ENCODE assay signal across 8 mouse cellular contexts in genomic region chr2:26353066-26353980, GRCm38 (mm10). TPM values are rescaled to one million over a fixed set of nuclear protein-coding genes. Genes with fewer than 3 reads are reported as not detected.
DNase-seq lines count a peak whose midpoint lies in the region; ATAC-seq lines count a peak whose summit lies in the region.

No protein-coding gene starts in this region.

- peak overlapping the region; percentile 99 for H3K4me2 ChIP-seq in neural tube, embryonic 11.5 days (ENCODE audit: low read depth)
- peak overlapping the region; percentile 97 for H3K4me2 ChIP-seq in limb, embryonic 13.5 days (replicated peaks)
- peak overlapping the region; percentile 92 for H3K4me2 ChIP-seq in stomach, embryonic 15.5 days

- H3K27me3 ChIP-seq in erythroblast, embryonic 14.5 days (ENCODE audit: control insufficient read depth): no peaks in the 10 kb centered on the region
- no peaks in the 10 kb centered on the region for H3K27me3 ChIP-seq in neural tube, embryonic 11.5 days (ENCODE audit: control insufficient read depth, insufficient read depth, low read length)
- H3K27me3 ChIP-seq in limb, embryonic 13.5 days: no peaks in the 10 kb centered on the region
- no peaks in the 10 kb centered on the region for H3K27me3 ChIP-seq in stomach, embryonic 15.5 days (replicated peaks)

- peaks cover 29% of the 10 kb centered on the region for H3K4me1 ChIP-seq in erythroblast, embryonic 14.5 days (ENCODE audit: control insufficient read depth)
- H3K4me1 ChIP-seq in neural tube, embryonic 11.5 days (ENCODE audit: control insufficient read depth, insufficient read depth, low read length): peaks cover 10% of the 10 kb centered on the region
- H3K4me1 ChIP-seq in limb, embryonic 13.5 days: peaks cover 16% of the 10 kb centered on the region
- peaks cover 10% of the 10 kb centered on the region for H3K4me1 ChIP-seq in stomach, embryonic 15.5 days

- peak overlapping the region; percentile 80 for H3K4me3 ChIP-seq in erythroblast, embryonic 14.5 days (replicated peaks)
- peak overlapping the region; percentile 75 for H3K4me3 ChIP-seq in neural tube, embryonic 11.5 days (ENCODE audit: low read depth, low read length)
- H3K4me3 ChIP-seq in limb, embryonic 13.5 days: peak overlapping the region; percentile 86
- peak overlapping the region; percentile 68 for H3K4me3 ChIP-seq in stomach, embryonic 15.5 days (replicated peaks)

- DNase-seq in neural tube, embryonic 11.5 days (ENCODE audit: low spot score): no peak
- no peak for DNase-seq in neural tube, embryonic 10.5 days (ENCODE audit: extremely low spot score, low spot score)

- no peaks in the 10 kb centered on the region for H3K9me3 ChIP-seq in erythroblast, embryonic 14.5 days (ENCODE audit: control insufficient read depth, low read length)
- H3K9me3 ChIP-seq in neural tube, embryonic 11.5 days (ENCODE audit: control insufficient read depth, low read length): no peaks in the 10 kb centered on the region
- no peaks in the 10 kb centered on the region for H3K9me3 ChIP-seq in limb, embryonic 13.5 days
- H3K9me3 ChIP-seq in stomach, embryonic 15.5 days: no peaks in the 10 kb centered on the region

- no peak for ATAC-seq in erythroblast, adult 5-6 weeks (replicated peaks; ENCODE audit: low FRiP score, poor library complexity, severe bottlenecking)
- no peak for ATAC-seq in neural tube, embryonic 11.5 days (ENCODE audit: insufficient read depth, low FRiP score, low TSS enrichment)
- no peak for ATAC-seq in limb, embryonic 13.5 days (ENCODE audit: low FRiP score, low read depth)
- no peak for ATAC-seq in stomach, embryonic 15.5 days (ENCODE audit: insufficient read depth, low FRiP score, low read depth)
- no peak for ATAC-seq in CD4-positive, CD25-positive, alpha-beta regulatory T cell, adult 4 months
- ATAC-seq in activated CD4-positive, CD25-positive, alpha-beta regulatory T cell, adult 4 months: no peak

- 88% methylated on average over 11 of the region's 11 CpGs for WGBS in neural tube, embryonic 11.5 days
- whole genome bisulfite sequencing in limb, embryonic 13.5 days: 88% methylated on average over 11 of the region's 11 CpGs
- WGBS in stomach, embryonic 15.5 days: 86% methylated on average over 11 of the region's 11 CpGs

- H3K27ac ChIP-seq in neural tube, embryonic 11.5 days (ENCODE audit: low read depth, low read length): no peak overlapping the region
- no peak overlapping the region for H3K27ac ChIP-seq in limb, embryonic 13.5 days
- no peak overlapping the region for H3K27ac ChIP-seq in stomach, embryonic 15.5 days

- peak overlapping the region; percentile 89; the same call in 1 of the 2 replicates for H3K9ac ChIP-seq in neural tube, embryonic 11.5 days (ENCODE audit: low read length)
- peak overlapping the region; percentile 87 for H3K9ac ChIP-seq in limb, embryonic 13.5 days
- H3K9ac ChIP-seq in stomach, embryonic 15.5 days: no peak overlapping the region

- H3K36me3 ChIP-seq in erythroblast, embryonic 14.5 days (ENCODE audit: control insufficient read depth): peaks cover 22% of the 10 kb centered on the region
- H3K36me3 ChIP-seq in neural tube, embryonic 11.5 days (ENCODE audit: control insufficient read depth, insufficient read depth, low read length): peaks cover 3% of the 10 kb centered on the region
- H3K36me3 ChIP-seq in limb, embryonic 13.5 days: peaks cover 20% of the 10 kb centered on the region
- no peaks in the 10 kb centered on the region for H3K36me3 ChIP-seq in stomach, embryonic 15.5 days

RNA-seq across cellular contexts. Expression of gene Dnlz, which starts 1.4 kb away (rescaled TPM):
- 1.4 TPM in 2 replicates for polyA plus RNA-seq in erythroblast, embryonic 14.5 days (2012)
- total RNA-seq in erythroblast, adult 5-6 weeks (2015; ENCODE audit: low replicate concordance): 2.7 TPM in 1 of 2 replicates, not detected in the other
- total RNA-seq in erythroblast, adult 5-6 weeks (2017; ENCODE audit: low replicate concordance): 1.1 and 2.0 TPM in 2 replicates
- 33.8 and 35.6 TPM in 2 replicates for polyA plus RNA-seq in neural tube, embryonic 11.5 days (2014; fragmentation: Nextera tagmentation; extraction: Ambion mirVana)
- 28.8 and 29.0 TPM in 2 replicates for polyA plus RNA-seq in limb, embryonic 13.5 days (2015; fragmentation: Nextera tagmentation; extraction: Ambion mirVana)
- polyA plus RNA-seq in stomach, embryonic 15.5 days (2015; fragmentation: Nextera tagmentation; extraction: Ambion mirVana): 22.2 and 25.1 TPM in 2 replicates
- polyA plus RNA-seq in CD4-positive, CD25-positive, alpha-beta regulatory T cell, adult 4 months (2017; shearing (Covaris generic)): 1 to 10 TPM; 6.4 to 7.1 TPM
- 1 to 10 TPM; 6.5 to 7.4 TPM for polyA plus RNA-seq in activated CD4-positive, CD25-positive, alpha-beta regulatory T cell, adult 4 months (2017; shearing (Covaris generic))

RNA-seq across cellular contexts. Expression of gene Card9, which starts 7.4 kb away (rescaled TPM):
- 0.20 and 0.22 TPM in 2 replicates for polyA plus RNA-seq in erythroblast, embryonic 14.5 days (2012)
- total RNA-seq in erythroblast, adult 5-6 weeks (2015; ENCODE audit: low replicate concordance): 5.9 and 11.9 TPM in 2 replicates
- 20.4 and 32.5 TPM in 2 replicates for total RNA-seq in erythroblast, adult 5-6 weeks (2017; ENCODE audit: low replicate concordance)
- 0.41 and 1.4 TPM in 2 replicates for polyA plus RNA-seq in neural tube, embryonic 11.5 days (2014; fragmentation: Nextera tagmentation; extraction: Ambion mirVana)
- 0.67 and 1.5 TPM in 2 replicates for polyA plus RNA-seq in limb, embryonic 13.5 days (2015; fragmentation: Nextera tagmentation; extraction: Ambion mirVana)
- polyA plus RNA-seq in stomach, embryonic 15.5 days (2015; fragmentation: Nextera tagmentation; extraction: Ambion mirVana): 1.6 and 1.8 TPM in 2 replicates
- under 1 TPM; 0.65 to 0.85 TPM for polyA plus RNA-seq in CD4-positive, CD25-positive, alpha-beta regulatory T cell, adult 4 months (2017; shearing (Covaris generic))
- 1 to 10 TPM; 1.5 to 2.3 TPM for polyA plus RNA-seq in activated CD4-positive, CD25-positive, alpha-beta regulatory T cell, adult 4 months (2017; shearing (Covaris generic))

RNA-seq across cellular contexts. Expression of gene Snapc4, which starts 27.1 kb away (rescaled TPM):
- polyA plus RNA-seq in erythroblast, embryonic 14.5 days (2012): 1.6 and 2.3 TPM in 2 replicates
- total RNA-seq in erythroblast, adult 5-6 weeks (2015; ENCODE audit: low replicate concordance): 2.9 and 12.3 TPM in 2 replicates
- 0.85 and 7.4 TPM in 2 replicates for total RNA-seq in erythroblast, adult 5-6 weeks (2017; ENCODE audit: low replicate concordance)
- 26.5 and 26.9 TPM in 2 replicates for polyA plus RNA-seq in neural tube, embryonic 11.5 days (2014; fragmentation: Nextera tagmentation; extraction: Ambion mirVana)
- polyA plus RNA-seq in limb, embryonic 13.5 days (2015; fragmentation: Nextera tagmentation; extraction: Ambion mirVana): 29.3 and 36.1 TPM in 2 replicates
- polyA plus RNA-seq in stomach, embryonic 15.5 days (2015; fragmentation: Nextera tagmentation; extraction: Ambion mirVana): 23.5 and 25.9 TPM in 2 replicates
- 10 to 100 TPM; 25.6 to 56.4 TPM for polyA plus RNA-seq in CD4-positive, CD25-positive, alpha-beta regulatory T cell, adult 4 months (2017; shearing (Covaris generic))
- 10 to 100 TPM; 20.1 to 24.4 TPM for polyA plus RNA-seq in activated CD4-positive, CD25-positive, alpha-beta regulatory T cell, adult 4 months (2017; shearing (Covaris generic))

RNA-seq across cellular contexts. Expression of gene Entr1, which starts 35.8 kb away (rescaled TPM):
- polyA plus RNA-seq in erythroblast, embryonic 14.5 days (2012): 4.4 and 5.4 TPM in 2 replicates
- 17.8 and 25.0 TPM in 2 replicates for total RNA-seq in erythroblast, adult 5-6 weeks (2015; ENCODE audit: low replicate concordance)
- total RNA-seq in erythroblast, adult 5-6 weeks (2017; ENCODE audit: low replicate concordance): 17.3 and 19.2 TPM in 2 replicates
- polyA plus RNA-seq in neural tube, embryonic 11.5 days (2014; fragmentation: Nextera tagmentation; extraction: Ambion mirVana): 126 and 145 TPM in 2 replicates
- polyA plus RNA-seq in limb, embryonic 13.5 days (2015; fragmentation: Nextera tagmentation; extraction: Ambion mirVana): 141 and 146 TPM in 2 replicates
- 103 TPM in 2 replicates for polyA plus RNA-seq in stomach, embryonic 15.5 days (2015; fragmentation: Nextera tagmentation; extraction: Ambion mirVana)
- 10 to 100 TPM; 38.2 to 38.9 TPM for polyA plus RNA-seq in CD4-positive, CD25-positive, alpha-beta regulatory T cell, adult 4 months (2017; shearing (Covaris generic))
- polyA plus RNA-seq in activated CD4-positive, CD25-positive, alpha-beta regulatory T cell, adult 4 months (2017; shearing (Covaris generic)): 10 to 100 TPM; 44.8 to 54.9 TPM

RNA-seq across cellular contexts. Expression of gene Pmpca, which starts 35.8 kb away (rescaled TPM):
- 12.5 and 18.3 TPM in 2 replicates for polyA plus RNA-seq in erythroblast, embryonic 14.5 days (2012)
- total RNA-seq in erythroblast, adult 5-6 weeks (2015; ENCODE audit: low replicate concordance): 6.5 TPM in 2 replicates
- 12.1 and 24.0 TPM in 2 replicates for total RNA-seq in erythroblast, adult 5-6 weeks (2017; ENCODE audit: low replicate concordance)
- 113 and 117 TPM in 2 replicates for polyA plus RNA-seq in neural tube, embryonic 11.5 days (2014; fragmentation: Nextera tagmentation; extraction: Ambion mirVana)
- 97.3 and 101 TPM in 2 replicates for polyA plus RNA-seq in limb, embryonic 13.5 days (2015; fragmentation: Nextera tagmentation; extraction: Ambion mirVana)
- polyA plus RNA-seq in stomach, embryonic 15.5 days (2015; fragmentation: Nextera tagmentation; extraction: Ambion mirVana): 86.8 and 97.9 TPM in 2 replicates
- polyA plus RNA-seq in CD4-positive, CD25-positive, alpha-beta regulatory T cell, adult 4 months (2017; shearing (Covaris generic)): 100 to 1,000 TPM in 1 of 2 experiments, 10 to 100 TPM in 1; 84.7 to 128 TPM
- 10 to 100 TPM; 77.1 to 77.7 TPM for polyA plus RNA-seq in activated CD4-positive, CD25-positive, alpha-beta regulatory T cell, adult 4 months (2017; shearing (Covaris generic))
